Mouse (Mus musculus) c-Kit-positive CD71-negative TER-119-negative erythroid progenitor cells, embryonic 14.5 days (primary cell): ENCODE data around the gene Zswim2.
"Not testable (repeated sequence)": the region's sequence is repeated elsewhere in the genome, so short reads cannot be mapped to it uniquely, and the experiment has no call there.

Experiments used
- DNase-seq: peaks from one replicate; pipeline ENCODE4 v3.0.0-alpha.2; 2013; ENCODE audit warnings: low read depth

The Zswim2 gene

GRCm38 (mm10) chr2:83940931-83941361 is at the start of gene Zswim2:
Zswim2 (minus strand) TSS chr2:83941228.
- DNase-seq: peak; percentile 32

DNA sequence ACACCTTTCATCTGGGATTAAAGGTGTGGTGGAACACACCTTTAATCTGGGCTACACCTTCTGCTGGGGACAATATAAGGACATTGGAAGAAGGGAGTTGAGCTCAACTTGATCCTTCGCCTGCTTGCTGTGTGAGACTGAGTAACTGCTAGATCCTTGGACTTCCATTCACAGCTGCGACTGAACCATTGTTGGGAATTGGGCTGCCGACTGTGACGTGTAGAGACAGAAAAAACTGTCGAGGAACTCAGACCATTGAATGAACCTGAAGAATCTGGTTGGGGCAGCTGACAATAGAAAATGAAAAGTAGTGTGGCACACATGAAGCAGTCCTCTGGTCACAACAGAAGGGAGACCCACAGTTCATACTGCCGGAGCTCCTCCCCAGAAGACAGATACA is 49.2 kb upstream of the Zswim2 start, which contains the start of gene Gm13691:
TSS of gene Gm13691 (plus strand) at position 301 of the 400 bp plus-strand sequence.
- not testable (repeated sequence) for DNase-seq

DNA sequence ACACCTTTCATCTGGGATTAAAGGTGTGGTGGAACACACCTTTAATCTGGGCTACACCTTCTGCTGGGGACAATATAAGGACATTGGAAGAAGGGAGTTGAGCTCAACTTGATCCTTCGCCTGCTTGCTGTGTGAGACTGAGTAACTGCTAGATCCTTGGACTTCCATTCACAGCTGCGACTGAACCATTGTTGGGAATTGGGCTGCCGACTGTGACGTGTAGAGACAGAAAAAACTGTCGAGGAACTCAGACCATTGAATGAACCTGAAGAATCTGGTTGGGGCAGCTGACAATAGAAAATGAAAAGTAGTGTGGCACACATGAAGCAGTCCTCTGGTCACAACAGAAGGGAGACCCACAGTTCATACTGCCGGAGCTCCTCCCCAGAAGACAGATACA is 43.4 kb upstream of the Zswim2 start, which contains the start of gene Gm13697:
TSS of gene Gm13697 (plus strand) at position 301 of the 400 bp plus-strand sequence.
- not testable (repeated sequence) for DNase-seq

DNA sequence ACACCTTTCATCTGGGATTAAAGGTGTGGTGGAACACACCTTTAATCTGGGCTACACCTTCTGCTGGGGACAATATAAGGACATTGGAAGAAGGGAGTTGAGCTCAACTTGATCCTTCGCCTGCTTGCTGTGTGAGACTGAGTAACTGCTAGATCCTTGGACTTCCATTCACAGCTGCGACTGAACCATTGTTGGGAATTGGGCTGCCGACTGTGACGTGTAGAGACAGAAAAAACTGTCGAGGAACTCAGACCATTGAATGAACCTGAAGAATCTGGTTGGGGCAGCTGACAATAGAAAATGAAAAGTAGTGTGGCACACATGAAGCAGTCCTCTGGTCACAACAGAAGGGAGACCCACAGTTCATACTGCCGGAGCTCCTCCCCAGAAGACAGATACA is 37.6 kb upstream of the Zswim2 start, which contains the start of gene Gm13694:
TSS of gene Gm13694 (plus strand) at position 301 of the 400 bp plus-strand sequence.
- not testable (repeated sequence) for DNase-seq

DNA sequence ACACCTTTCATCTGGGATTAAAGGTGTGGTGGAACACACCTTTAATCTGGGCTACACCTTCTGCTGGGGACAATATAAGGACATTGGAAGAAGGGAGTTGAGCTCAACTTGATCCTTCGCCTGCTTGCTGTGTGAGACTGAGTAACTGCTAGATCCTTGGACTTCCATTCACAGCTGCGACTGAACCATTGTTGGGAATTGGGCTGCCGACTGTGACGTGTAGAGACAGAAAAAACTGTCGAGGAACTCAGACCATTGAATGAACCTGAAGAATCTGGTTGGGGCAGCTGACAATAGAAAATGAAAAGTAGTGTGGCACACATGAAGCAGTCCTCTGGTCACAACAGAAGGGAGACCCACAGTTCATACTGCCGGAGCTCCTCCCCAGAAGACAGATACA is 31.8 kb upstream of the Zswim2 start, which contains the start of gene Gm13696:
TSS of gene Gm13696 (plus strand) at position 301 of the 400 bp plus-strand sequence.
- DNase-seq: not testable (repeated sequence)

DNA sequence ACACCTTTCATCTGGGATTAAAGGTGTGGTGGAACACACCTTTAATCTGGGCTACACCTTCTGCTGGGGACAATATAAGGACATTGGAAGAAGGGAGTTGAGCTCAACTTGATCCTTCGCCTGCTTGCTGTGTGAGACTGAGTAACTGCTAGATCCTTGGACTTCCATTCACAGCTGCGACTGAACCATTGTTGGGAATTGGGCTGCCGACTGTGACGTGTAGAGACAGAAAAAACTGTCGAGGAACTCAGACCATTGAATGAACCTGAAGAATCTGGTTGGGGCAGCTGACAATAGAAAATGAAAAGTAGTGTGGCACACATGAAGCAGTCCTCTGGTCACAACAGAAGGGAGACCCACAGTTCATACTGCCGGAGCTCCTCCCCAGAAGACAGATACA is 26.0 kb upstream of the Zswim2 start, which contains the start of gene Gm13695:
TSS of gene Gm13695 (plus strand) at position 301 of the 400 bp plus-strand sequence.
- not testable (repeated sequence) for DNase-seq

GRCm38 (mm10) chr2:83961203-83961602 is 20.2 kb upstream of the Zswim2 start, which contains the start of gene Gm13693:
Gm13693 (plus strand) TSS chr2:83961503.
- not testable (repeated sequence) for DNase-seq

DNA sequence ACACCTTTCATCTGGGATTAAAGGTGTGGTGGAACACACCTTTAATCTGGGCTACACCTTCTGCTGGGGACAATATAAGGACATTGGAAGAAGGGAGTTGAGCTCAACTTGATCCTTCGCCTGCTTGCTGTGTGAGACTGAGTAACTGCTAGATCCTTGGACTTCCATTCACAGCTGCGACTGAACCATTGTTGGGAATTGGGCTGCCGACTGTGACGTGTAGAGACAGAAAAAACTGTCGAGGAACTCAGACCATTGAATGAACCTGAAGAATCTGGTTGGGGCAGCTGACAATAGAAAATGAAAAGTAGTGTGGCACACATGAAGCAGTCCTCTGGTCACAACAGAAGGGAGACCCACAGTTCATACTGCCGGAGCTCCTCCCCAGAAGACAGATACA is 14.4 kb upstream of the Zswim2 start, which contains the start of gene Gm13698:
TSS of gene Gm13698 (plus strand) at position 301 of the 400 bp plus-strand sequence.
- DNase-seq: not testable (repeated sequence)

GRCm38 (mm10) chr2:83941792-83942191 is 764 bp upstream of the Zswim2 start:
- DNase-seq: no peak

DNA sequence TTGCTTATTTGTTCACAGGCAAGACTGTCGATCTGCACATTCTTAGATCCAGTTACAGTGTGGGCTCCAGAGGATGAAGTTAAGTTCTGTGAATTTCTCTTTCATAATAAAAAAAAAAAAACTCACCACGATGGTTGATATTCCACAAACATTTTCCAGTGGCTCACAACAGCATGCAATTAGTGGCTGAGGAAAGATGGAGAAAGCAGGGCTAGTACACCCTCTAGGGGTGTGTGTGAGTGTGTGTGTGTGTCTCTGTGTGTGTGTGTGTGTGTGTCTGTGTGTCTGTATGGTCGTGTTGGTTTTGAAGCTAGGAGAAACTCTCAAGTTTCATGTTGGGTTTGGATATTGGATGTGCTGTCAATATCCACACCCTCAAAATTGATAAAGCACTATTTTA is 350 bp upstream of the Zswim2 start:
- DNase-seq: no peak

- peak; percentile 25 for DNase-seq
Observed at GRCm38 (mm10) chr2:83929478-83930088, 11.4 kb downstream of the Zswim2 start.

DNA sequence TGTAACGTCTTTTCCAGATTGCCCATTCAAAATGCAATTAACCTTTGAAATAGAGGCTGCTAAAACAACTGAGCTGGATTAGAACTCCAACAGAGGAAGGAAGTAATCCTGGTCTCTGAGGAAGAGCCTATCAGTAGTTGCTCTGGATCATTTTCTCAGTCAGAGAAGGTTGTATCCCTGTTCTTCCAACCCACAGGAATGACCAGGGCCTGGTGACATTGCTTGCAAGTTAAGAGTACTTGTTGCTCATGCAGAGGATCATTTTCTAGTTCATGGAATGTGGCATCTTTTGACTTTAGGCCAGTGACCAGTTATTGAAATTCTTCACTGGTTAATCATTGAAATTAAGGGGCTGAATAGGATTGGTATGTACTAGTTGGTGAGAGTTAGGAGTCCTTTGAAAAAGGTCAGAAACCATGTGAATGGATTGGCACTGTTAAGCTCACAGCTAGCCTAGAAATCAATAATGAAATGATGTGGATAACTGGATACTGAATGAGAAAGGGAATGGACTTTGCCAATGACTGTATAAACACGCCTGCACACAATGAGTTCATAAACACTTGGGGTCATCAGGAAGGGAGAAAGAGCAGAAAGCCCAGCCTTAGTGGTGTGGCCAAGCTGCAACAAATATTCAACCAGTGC is 39.0 kb downstream of the Zswim2 start:
- no peak for DNase-seq

GRCm38 (mm10) chr2:83893701-83894100 is 47.3 kb downstream of the Zswim2 start:
- no peak for DNase-seq

- DNase-seq: no peak
Observed at GRCm38 (mm10) chr2:83883850-83884420, 57.1 kb downstream of the Zswim2 start.
